Mouse (Mus musculus): ENCODE results near the gene Cic.
A peak's percentile ranks its signal among the peaks of the same experiment; 100 is the strongest.

The Cic gene

GRCm38 (mm10) chr7:25284766-25285165 lies 17.3 kb downstream of the Cic start:
- peak; percentile 59 for DNase-seq

- peak; percentile 24 for DNase-seq
These were observed 18.2 kb downstream of the Cic start for GRCm38 (mm10) chr7:25285511-25286238.

DNA sequence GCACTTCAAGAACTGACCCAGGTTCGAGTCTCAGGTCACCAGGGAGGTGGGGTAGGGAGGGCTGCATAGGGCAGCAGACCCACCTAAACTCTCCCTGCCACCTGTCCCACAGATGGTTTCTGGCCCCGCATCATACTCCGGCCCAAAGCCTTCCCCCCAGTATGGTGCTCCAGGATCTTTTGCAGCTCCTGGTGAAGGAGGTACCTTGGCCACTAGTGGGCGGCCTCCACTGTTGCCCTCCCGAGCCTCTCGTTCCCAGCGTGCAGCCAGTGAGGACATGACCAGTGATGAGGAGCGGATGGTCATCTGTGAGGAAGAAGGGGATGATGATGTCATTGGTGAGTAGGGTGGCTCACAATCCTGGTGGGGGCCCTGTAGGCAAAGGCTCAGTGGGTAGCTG lies 19.5 kb downstream of the Cic start:
- no peak for DNase-seq

GRCm38 (mm10) chr7:25288011-25288410 lies 20.5 kb downstream of the Cic start:
- no peak for DNase-seq

GRCm38 (mm10) chr7:25288721-25289120 lies 21.2 kb downstream of the Cic start:
- no peak for DNase-seq

GRCm38 (mm10) chr7:25289925-25290324 lies 22.4 kb downstream of the Cic start:
- DNase-seq = no peak

- DNase-seq = no peak
These were observed 23.0 kb downstream of the Cic start for GRCm38 (mm10) chr7:25290463-25290862.

- peak; percentile 37 for DNase-seq
These were observed 23.4 kb downstream of the Cic start for GRCm38 (mm10) chr7:25290911-25291310.

- no peak for DNase-seq
These were observed 24.6 kb downstream of the Cic start for GRCm38 (mm10) chr7:25292107-25292506.

GRCm38 (mm10) chr7:25293191-25293739 lies 25.8 kb downstream of the Cic start:
- no peak for DNase-seq

GRCm38 (mm10) chr7:25294495-25294894 lies 27.0 kb downstream of the Cic start:
- DNase-seq = no peak

- no peak for DNase-seq
These were observed 27.6 kb downstream of the Cic start for GRCm38 (mm10) chr7:25294960-25295722.

DNA sequence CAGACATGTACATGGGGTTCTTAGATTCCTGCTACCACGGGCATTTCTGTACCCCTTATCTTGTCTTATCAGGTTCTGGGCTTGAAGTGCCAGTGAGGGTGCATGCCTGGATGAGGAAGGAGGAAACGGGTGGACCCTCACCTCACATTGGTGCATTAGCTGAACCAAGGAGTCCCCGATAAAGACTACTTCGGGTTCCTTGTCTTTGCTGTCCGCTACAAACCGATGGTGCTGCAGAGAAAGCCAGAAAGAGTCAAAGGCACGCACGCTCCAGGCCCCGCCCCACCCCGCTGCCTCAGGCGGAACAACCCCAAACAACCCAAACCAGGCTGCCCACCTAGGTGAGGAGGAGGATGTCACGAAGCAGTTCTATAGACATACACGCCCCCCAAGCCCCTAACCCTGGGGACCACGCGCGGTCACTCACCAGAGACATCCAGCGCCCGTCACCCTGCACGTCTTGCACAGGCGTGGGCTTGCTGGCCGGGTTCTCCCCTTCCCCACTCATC lies 29.5 kb downstream of the Cic start:
- DNase-seq = no peak

- DNase-seq = peak; percentile 89
These were observed 30.2 kb downstream of the Cic start, which contains the start of gene Pafah1b3 for GRCm38 (mm10) chr7:25297454-25298325. Gene Pafah1b3 (minus strand): TSS chr7:25297986.

DNA sequence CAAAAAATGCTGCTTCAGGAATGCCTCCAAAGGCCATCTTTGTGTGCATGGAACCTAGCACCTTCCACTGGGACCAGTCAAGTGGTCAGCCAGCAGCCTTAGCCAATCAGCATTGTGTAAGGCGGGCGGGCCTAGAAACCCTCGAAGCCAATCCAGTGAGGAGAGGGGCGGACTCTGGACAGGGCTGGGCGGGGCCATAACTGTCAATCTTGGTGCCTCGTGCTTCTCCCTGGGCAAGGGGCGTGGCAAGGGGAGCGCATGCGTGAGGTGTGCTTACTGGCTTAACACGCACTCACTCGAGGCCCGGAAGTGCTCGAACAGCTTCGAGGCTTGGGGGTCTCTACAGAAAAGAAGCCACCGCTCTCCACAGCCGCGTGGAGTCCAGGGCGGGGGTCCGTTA lies 33.6 kb downstream of the Cic start, which contains the start of gene Prr19:
Gene Prr19, plus strand, starts transcription at position 349 of the 400 bp plus-strand sequence.
- DNase-seq = no peak

DNA sequence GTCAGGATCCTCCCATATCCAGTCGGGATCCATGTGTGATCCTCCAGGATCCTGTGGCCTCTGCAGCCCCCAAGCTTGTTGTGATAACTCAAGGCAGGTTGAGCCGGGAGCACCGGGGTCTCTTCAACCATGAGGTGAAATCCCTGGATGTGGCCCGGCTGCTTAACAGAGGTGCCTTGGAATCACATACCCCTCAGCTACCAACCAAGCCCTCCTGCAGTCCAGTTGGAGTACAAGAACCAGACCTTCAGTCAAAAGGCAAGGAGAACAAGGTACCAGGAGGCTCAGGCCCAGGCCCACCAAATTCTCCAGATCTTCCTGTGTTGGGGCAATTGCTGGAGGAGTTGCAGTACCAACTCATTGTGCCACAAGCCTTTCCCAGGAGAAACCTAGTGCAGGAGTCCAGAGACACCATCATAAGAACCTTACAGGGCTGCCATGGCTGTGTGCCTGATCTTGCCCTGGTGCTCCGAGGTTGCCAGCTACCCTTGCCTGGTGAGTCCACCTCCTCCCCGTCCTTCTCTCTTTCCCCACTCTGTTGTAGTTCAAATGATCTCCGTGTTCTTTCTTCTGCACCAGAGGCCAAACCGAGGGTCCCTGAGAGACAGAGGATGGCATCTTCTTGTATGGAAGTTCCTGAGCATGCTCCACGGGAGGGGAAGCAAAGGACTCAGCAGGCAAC lies 35.6 kb downstream of the Cic start:
- DNase-seq = no peak

DNA sequence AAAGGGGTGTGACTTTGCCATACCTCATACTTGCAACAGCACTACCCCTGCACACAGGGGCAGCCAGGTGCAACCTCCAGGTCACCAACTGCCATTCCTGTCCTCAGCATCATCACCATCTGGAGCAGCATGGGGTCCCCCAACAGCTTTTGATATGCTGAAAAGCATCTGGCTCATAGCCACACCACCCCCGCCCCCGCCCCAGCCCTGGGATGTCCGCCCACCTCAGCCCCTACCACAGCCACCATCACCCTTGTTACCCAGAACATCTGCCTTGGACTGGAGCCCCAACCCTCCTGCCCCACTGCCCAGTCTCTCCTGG lies 36.1 kb downstream of the Cic start:
- DNase-seq = no peak

DNA sequence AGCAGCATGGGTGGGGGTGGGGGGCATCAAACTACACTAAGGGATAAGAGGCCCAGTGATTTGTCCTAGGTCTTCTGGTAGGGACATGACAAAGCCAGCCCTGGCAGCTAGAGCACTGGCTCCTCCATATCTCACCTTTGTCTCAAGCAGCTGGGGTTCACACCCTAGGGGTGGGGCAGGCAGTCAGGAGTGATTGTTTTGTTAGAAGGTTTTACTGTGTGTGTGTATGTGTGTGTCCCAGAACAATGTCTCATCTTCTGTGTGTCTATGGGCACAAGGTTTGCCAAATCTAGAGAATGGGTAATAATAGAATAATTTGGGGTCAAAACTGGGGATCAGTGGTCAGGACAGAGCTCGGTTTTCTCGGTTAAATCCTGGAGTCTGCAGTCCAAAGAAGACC lies 38.0 kb downstream of the Cic start:
- no peak for DNase-seq

- DNase-seq = peak; percentile 73
These were observed 38.6 kb downstream of the Cic start, which contains the start of gene Tmem145 for GRCm38 (mm10) chr7:25305956-25306613. Gene Tmem145 (plus strand): TSS chr7:25306106.

DNA sequence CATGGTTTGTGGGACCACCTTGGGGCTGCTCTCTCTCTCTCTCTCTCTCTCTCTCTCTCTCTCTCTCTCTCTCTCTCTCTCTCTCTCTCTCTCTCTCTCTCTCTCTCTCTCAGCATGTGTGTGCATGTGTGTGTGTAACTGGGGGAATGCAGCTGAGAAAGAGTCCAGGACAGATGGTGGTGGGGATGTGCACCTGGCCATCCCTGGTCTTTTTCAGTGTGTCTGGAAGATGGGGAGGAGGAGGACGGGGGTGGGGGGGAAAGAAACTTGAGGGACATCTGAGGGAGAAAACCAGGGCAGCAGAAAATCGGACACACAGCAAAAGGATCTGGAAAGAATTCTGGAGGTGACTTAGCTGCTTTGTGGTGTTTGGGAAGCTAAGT lies 39.1 kb downstream of the Cic start:
- no peak for DNase-seq

DNA sequence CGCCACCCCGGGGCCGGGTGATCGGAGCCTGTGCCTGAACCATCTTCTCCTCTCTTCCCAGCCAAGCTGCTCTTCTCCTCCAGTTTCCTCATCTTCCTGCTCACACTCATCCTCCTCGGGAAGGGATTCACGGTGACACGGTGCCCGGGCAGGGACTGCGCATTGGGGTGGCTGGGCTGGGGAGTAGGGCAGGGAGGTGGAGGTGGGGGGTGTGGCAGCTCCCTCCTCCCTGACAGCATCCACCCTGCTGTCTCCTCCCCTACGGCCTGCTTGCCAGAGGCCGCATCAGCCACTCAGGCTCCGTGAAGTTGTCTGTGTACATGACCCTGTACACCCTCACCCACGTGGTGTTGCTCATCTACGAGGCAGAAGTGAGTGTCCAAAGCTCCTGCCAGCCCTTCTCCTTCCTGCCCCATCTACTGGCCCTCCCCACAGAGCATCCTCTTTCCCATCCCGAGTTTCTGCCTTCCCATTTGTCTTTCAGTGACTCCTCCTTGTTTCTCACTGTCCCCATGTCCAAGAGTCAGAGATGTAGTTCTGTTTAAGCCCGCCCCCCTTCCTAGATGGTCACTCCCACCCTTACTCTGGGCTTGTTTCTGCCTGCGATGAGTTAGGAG lies 41.3 kb downstream of the Cic start:
- no peak for DNase-seq
